Mouse (Mus musculus) C2C12 (cell line): ENCODE measurements around the gene Gm4559.

Experiments used
- CTCF ChIP-seq: IDR thresholded peaks from one replicate; pipeline ENCODE4 v1.5.1; 2011; ENCODE audit not compliant: control insufficient read depth, insufficient read depth, insufficient read length
- MYOD1 ChIP-seq: IDR thresholded peaks from one replicate; pipeline ENCODE4 v1.6.1; 2011; ENCODE audit warnings: low read depth; ENCODE audit not compliant: control insufficient read depth, insufficient read length

DNA sequence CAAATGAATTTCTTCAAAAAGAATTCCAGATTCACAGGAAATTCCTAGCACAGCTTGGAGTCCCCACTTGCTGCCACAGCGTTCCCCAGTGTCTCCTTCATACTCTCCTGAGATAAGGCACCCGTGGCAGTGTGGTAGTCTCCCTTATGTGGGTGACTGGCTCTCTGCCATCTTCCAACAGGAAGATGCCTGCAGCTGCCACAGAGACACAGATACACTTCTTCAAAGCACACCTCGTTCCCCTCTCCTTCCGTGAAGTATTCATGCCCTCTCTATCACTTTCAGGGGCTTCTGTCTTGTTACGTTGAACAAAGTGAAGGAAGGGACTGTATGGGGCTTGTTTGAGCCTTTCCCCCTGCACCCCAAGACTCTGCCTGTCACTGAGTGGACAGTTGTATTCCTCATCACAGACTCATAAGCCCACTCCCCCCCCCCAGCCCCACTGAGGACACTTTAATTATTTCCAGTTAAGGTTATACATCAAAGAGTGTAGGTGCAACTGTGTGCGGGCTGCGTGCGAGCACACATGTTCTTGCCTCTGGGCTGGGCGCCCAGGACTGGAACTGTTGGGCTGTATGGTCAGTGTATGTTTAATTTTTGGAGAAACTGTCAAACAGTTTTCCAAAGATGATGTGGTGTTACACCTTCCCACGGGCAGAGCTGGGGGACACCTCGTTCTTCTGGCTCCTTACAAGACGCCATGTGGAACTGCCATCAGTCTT is 49.4 kb upstream of the Gm4559 start:
- TF ChIP-seq CTCF (no peak), MYOD1 (no peak)
